Mouse (Mus musculus): ENCODE measurements around the gene Adam11. TPM values are rescaled to one million over a fixed set of nuclear protein-coding genes. Genes with fewer than 3 reads are reported as not detected.

Gene Adam11
- polyA plus RNA-seq, 1 experiment from 2014 or later, result 32.2 TPM

DNA sequence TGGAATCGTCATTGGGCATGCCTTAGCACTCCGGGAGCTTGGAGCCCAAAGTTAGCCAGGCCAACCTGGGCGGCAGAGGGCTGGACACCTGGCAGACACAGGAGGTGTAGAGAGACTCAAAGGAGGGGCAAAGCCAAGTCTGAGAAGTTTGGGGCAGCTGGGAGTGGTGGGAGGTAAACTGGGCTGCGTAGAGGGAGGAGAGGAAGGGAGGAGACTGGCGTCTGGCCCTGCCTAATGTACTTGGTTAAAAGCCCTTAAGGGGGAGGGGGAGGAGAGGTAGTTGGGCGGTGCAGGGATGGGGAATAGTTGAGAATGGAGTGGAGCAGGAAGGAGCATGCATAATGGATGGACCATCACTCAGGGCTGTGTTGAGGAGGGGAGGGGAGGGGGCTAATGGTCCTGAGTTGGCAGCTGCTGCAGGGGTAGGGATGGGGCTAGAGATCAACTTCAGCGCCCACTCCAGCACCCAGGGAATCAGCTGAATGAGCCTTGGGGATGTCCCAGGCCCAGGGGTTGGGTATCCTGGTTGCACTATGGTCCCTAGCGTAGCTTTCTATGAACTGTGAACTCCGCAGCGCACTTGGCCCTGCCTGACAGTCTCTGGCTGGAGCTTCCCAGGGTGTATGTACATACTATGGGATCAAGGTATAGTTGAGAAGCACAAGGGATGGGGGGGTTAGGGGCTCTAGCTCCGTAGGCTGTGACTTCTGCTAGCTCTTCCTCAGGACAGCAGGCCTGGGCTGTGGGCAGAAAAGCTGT lies 1.9 kb downstream of the Adam11 start:
- Histone ChIP-seq H3K4me2 (ENCODE audit: low read length) (peak overlapping the region; percentile 80), H3K9me3 (replicated peaks; ENCODE audit: control insufficient read depth, low read length, poor library complexity, severe bottlenecking) (no peaks in the 10 kb centered on the region), H3K27ac (ENCODE audit: low read length) (no peak overlapping the region), H3K27me3 (ENCODE audit: control insufficient read depth, insufficient read depth, low read depth, low read length) (no peaks in the 10 kb centered on the region), H3K9ac (ENCODE audit: low read depth, low read length) (peak overlapping the region; percentile 17; the same call in 1 of the 2 replicates), H3K4me3 (ENCODE audit: low read depth, low read length) (peak overlapping the region; percentile 72; the same call in 1 of the 2 replicates), H3K36me3 (ENCODE audit: control insufficient read depth, insufficient read depth, low read length) (no peaks in the 10 kb centered on the region; the same call in 1 of the 2 replicates), H3K4me1 (ENCODE audit: control insufficient read depth, insufficient read depth, low read length) (peaks cover 13% of the 10 kb centered on the region)
- 52% methylated on average over 11 of the region's 11 CpGs for WGBS
- ATAC-seq, result no peak

DNA sequence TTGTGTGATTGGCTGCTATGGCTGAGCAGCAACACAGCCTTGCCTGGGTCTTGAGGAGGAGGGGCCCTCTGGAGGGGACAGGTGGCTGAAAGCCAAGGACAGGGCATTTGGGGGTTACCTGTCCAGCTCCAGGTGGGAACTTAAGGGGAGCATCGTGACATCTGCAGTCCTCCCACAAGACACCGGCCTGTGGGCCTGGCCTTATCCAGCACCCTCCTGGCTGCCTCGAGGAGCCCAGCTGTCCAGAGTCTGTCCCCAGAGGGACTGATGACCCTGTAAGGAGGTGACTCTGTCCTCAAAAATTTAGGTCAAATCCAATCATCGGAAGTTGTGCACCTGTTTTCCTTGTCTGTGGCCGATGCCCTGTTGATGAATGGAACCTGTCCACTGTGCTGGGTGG lies 4.2 kb downstream of the Adam11 start:
- 90% methylated on average over 5 of the region's 5 CpGs for WGBS
- Histone ChIP-seq H3K9me3 (replicated peaks; ENCODE audit: control insufficient read depth, low read length, poor library complexity, severe bottlenecking) (no peaks in the 10 kb centered on the region), H3K27ac (ENCODE audit: low read length) (no peak overlapping the region), H3K4me2 (ENCODE audit: low read length) (no peak overlapping the region), H3K9ac (ENCODE audit: low read depth, low read length) (0 out of 2 replicates have a peak overlapping the region, but pooled peaks have one; percentile 10), H3K4me3 (ENCODE audit: low read depth, low read length) (no peak overlapping the region), H3K4me1 (ENCODE audit: control insufficient read depth, insufficient read depth, low read length) (peaks cover 13% of the 10 kb centered on the region), H3K27me3 (ENCODE audit: control insufficient read depth, insufficient read depth, low read depth, low read length) (no peaks in the 10 kb centered on the region), H3K36me3 (ENCODE audit: control insufficient read depth, insufficient read depth, low read length) (no peaks in the 10 kb centered on the region; the same call in 1 of the 2 replicates)
- no peak for ATAC-seq

DNA sequence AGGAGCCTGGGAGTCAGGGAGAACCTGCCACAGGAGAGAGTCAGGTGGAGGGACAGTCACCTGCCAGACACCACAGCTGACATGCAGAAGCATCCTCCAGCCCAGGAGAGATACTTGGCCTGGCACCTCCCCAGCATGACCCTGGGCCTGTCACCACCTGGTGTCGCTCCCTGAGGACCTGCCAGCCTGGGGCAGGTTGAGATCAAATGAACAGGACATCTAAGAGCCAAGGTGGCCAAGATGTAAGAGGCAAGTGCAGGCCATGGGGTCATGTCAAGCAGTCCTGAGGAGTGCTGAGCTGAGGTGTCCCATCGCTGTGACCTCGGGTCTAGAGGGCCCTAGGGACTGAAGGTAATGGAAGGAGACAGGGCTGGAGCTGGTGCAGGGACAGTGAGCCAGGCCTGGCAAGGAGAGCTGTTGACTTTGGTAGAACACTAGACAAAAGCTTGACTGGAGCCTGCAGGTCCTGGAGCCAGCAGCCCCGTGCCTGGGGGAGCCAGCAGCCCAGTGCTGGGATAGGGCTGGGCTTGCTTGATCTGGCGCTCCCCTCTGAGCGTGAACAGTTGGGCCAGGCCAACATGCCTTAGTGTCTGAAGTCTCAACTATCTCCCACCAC lies 5.9 kb downstream of the Adam11 start:
- no peaks in the 10 kb centered on the region; the same call in 1 of the 2 replicates for H3K36me3 ChIP-seq (ENCODE audit: control insufficient read depth, insufficient read depth, low read length)
- WGBS, result 71% methylated on average over 6 of the region's 6 CpGs
- no peak overlapping the region for H3K9ac ChIP-seq (ENCODE audit: low read depth, low read length)
- no peak for ATAC-seq
- H3K4me3 ChIP-seq (ENCODE audit: low read depth, low read length), result no peak overlapping the region
- peaks cover 23% of the 10 kb centered on the region for H3K4me1 ChIP-seq (ENCODE audit: control insufficient read depth, insufficient read depth, low read length)
- no peaks in the 10 kb centered on the region for H3K9me3 ChIP-seq (replicated peaks; ENCODE audit: control insufficient read depth, low read length, poor library complexity, severe bottlenecking)
- no peaks in the 10 kb centered on the region for H3K27me3 ChIP-seq (ENCODE audit: control insufficient read depth, insufficient read depth, low read depth, low read length)
- H3K4me2 ChIP-seq (ENCODE audit: low read length), result no peak overlapping the region
- no peak overlapping the region for H3K27ac ChIP-seq (ENCODE audit: low read length)

DNA sequence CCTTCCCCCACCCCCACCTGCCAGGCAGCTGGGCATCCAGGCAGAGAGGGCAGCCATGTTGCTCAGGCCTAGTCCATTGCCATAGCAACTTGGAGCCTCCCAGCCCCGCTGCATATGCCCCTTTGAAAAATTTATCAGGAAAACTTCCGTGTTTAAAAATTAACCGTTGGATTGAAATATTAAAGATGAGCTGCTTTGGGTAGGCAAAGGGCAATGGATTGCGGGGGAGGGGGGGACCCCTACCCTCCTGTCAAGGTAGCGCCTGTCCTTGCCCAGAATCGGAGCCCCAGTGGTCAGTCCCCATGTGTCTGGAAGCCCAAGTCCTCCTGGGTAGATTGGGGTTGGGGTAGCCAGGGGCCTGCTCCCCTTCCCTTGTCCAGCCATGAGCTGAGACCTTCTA lies 7.9 kb downstream of the Adam11 start:
- H3K4me3 ChIP-seq (ENCODE audit: low read depth, low read length), result no peak overlapping the region
- WGBS, result 69% methylated on average over 6 of the region's 6 CpGs

DNA sequence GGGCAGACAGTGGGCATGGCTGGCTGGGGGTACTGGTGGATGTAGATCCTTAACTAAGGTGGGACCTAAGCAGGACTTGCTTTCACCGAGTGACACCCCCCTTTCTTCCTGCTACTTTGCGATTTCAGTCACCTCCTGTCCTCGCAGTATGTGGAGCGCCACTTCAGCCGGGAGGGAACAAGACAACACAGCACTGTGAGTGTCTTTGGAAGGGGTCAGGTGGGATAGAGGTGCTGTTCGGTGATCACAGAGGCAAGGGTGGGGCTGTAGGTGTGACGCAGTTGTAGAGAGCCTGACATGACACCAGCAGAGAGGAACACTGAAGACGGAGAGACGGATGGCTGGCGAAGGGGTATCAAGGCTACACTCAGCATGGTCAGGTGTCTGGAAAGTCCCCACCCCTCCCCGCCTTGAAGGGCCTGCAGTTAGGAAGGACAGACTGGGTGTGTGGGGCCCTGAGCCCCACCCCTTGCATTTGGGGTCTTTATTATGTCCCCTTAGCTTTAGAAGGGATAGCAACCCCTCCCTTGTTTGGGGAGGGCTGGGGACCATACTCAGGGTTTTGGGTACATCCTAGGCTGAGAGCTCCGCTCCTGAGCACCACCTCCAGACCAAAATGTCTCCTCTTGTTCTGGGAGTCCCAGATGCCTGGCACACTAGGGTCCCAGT lies 8.9 kb downstream of the Adam11 start:
- H3K4me2 ChIP-seq (ENCODE audit: low read length), result no peak overlapping the region
- no peaks in the 10 kb centered on the region; the same call in 1 of the 2 replicates for H3K36me3 ChIP-seq (ENCODE audit: control insufficient read depth, insufficient read depth, low read length)
- H3K9me3 ChIP-seq (replicated peaks; ENCODE audit: control insufficient read depth, low read length, poor library complexity, severe bottlenecking), result no peaks in the 10 kb centered on the region
- no peak for ATAC-seq
- peaks cover 25% of the 10 kb centered on the region for H3K4me1 ChIP-seq (ENCODE audit: control insufficient read depth, insufficient read depth, low read length)
- no peaks in the 10 kb centered on the region for H3K27me3 ChIP-seq (ENCODE audit: control insufficient read depth, insufficient read depth, low read depth, low read length)
- WGBS, result 90% methylated on average over 12 of the region's 12 CpGs
- no peak overlapping the region for H3K4me3 ChIP-seq (ENCODE audit: low read depth, low read length)
- H3K9ac ChIP-seq (ENCODE audit: low read depth, low read length), result no peak overlapping the region
- no peak overlapping the region for H3K27ac ChIP-seq (ENCODE audit: low read length)

More for the DNA sequence above, 7.9 kb downstream of the Adam11 start:
- Histone ChIP-seq H3K4me2 (ENCODE audit: low read length) (no peak overlapping the region), H3K27me3 (ENCODE audit: control insufficient read depth, insufficient read depth, low read depth, low read length) (no peaks in the 10 kb centered on the region), H3K9ac (ENCODE audit: low read depth, low read length) (no peak overlapping the region), H3K27ac (ENCODE audit: low read length) (no peak overlapping the region), H3K36me3 (ENCODE audit: control insufficient read depth, insufficient read depth, low read length) (no peaks in the 10 kb centered on the region; the same call in 1 of the 2 replicates), H3K9me3 (replicated peaks; ENCODE audit: control insufficient read depth, low read length, poor library complexity, severe bottlenecking) (no peaks in the 10 kb centered on the region), H3K4me1 (ENCODE audit: control insufficient read depth, insufficient read depth, low read length) (peaks cover 23% of the 10 kb centered on the region)
- ATAC-seq, result no peak

DNA sequence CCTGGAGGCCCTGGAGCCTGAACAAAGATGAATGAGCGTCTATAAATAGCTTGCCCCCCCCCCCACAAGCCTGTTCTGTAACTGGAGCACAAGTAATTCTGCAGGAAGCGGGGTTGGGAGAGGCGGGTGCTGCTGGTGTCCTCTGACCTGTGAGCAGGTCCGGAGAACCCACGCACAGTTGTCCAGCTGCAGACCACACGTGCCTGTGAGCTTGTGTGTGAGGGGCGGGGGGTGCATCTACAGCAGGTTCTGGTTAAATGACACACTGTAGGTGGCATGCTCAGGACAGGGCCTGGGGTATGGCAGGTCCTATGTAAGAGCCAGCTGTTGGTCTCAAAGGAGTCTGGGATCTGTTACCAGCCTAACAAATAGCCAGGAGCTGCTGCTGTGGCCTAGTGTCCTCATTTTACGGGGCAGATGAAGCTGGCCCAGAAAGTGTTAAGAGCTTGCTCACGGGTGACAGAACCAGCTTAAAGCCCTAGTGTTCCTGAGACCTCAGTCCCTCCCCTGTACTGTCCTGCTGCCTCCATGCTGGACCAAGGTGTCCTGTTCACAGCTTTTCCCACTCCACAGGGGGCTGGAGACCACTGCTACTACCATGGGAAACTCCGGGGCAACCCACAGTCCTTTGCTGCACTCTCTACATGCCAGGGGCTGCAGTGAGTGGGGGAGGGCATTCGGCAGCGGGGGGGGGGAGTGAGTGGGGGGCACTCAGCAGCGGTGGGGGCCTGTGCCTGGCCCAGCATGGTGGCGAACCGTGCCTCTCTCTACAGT lies 9.6 kb downstream of the Adam11 start:
- Histone ChIP-seq H3K27ac (ENCODE audit: low read length) (no peak overlapping the region), H3K9me3 (replicated peaks; ENCODE audit: control insufficient read depth, low read length, poor library complexity, severe bottlenecking) (no peaks in the 10 kb centered on the region), H3K4me2 (ENCODE audit: low read length) (no peak overlapping the region), H3K36me3 (ENCODE audit: control insufficient read depth, insufficient read depth, low read length) (peaks cover 2% of the 10 kb centered on the region; the same call in 1 of the 2 replicates), H3K27me3 (ENCODE audit: control insufficient read depth, insufficient read depth, low read depth, low read length) (no peaks in the 10 kb centered on the region), H3K9ac (ENCODE audit: low read depth, low read length) (no peak overlapping the region), H3K4me3 (ENCODE audit: low read depth, low read length) (no peak overlapping the region), H3K4me1 (ENCODE audit: control insufficient read depth, insufficient read depth, low read length) (peaks cover 32% of the 10 kb centered on the region)
- no peak for ATAC-seq
- WGBS, result 43% methylated on average over 15 of the region's 15 CpGs

DNA sequence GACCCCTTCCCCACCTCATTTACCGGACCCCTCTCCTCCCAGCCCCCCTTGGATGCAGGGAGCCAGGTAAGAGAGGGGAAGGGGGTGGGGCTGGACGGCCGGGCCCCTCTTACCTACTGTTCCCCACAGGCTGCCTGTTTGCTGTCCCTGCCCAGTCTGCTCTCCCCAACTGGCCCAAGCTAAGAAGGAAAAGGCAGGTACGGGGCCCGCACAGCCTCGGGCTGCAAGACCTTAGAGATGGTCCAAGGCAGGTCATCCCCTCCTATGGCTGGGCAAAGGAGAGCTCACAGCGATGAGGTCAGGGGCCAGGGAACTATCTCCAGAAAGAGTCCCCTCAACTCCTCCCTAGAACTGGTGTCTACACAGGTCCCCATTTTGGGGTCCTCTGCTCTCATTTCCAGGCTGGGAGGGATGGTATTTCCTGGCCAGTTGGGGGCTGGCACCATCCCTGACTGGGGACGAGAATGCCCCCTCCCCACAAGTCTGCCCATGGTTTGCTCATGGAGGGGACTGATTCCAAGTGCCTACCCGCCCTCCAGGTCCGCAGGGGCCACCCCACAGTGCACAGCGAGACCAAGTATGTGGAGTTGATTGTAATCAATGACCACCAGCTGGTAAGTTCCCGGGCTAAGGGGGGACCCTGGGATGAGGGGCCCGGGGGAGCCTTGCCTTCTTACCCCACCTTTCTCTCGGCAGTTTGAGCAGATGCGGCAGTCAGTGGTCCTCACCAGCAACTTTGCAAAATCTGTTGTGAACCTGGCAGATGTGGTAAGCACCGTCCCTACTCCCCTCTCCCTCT lies 10.9 kb downstream of the Adam11 start:
- Histone ChIP-seq H3K9me3 (replicated peaks; ENCODE audit: control insufficient read depth, low read length, poor library complexity, severe bottlenecking) (no peaks in the 10 kb centered on the region), H3K27ac (ENCODE audit: low read length) (peak overlapping the region; percentile 33), H3K27me3 (ENCODE audit: control insufficient read depth, insufficient read depth, low read depth, low read length) (no peaks in the 10 kb centered on the region), H3K4me2 (ENCODE audit: low read length) (no peak overlapping the region), H3K9ac (ENCODE audit: low read depth, low read length) (peak overlapping the region; percentile 41; the same call in 1 of the 2 replicates), H3K4me1 (ENCODE audit: control insufficient read depth, insufficient read depth, low read length) (peaks cover 33% of the 10 kb centered on the region), H3K4me3 (ENCODE audit: low read depth, low read length) (no peak overlapping the region), H3K36me3 (ENCODE audit: control insufficient read depth, insufficient read depth, low read length) (peaks cover 12% of the 10 kb centered on the region)
- 26% methylated on average over 13 of the region's 16 CpGs for WGBS
- no peak for ATAC-seq

Data from midbrain, embryonic 16.5 days (tissue).